Mouse (Mus musculus): ENCODE measurements around the gene Hmga2. TPM values are rescaled to one million over a fixed set of nuclear protein-coding genes. Genes with fewer than 3 reads are reported as not detected.
A peak's percentile ranks its signal among the peaks of the same experiment; 100 is the strongest.

The Hmga2 gene
- polyA plus RNA-seq, 1 experiment from 2014 or later = 88.7 TPM

- no peaks in the 10 kb centered on the region for H3K9me3 ChIP-seq
- no peak overlapping the region for H3K4me2 ChIP-seq (replicated peaks)
- no peak overlapping the region for H3K27ac ChIP-seq
- 55% methylated on average over 5 of the region's 5 CpGs for WGBS
- H3K4me3 ChIP-seq = no peak overlapping the region
- H3K36me3 ChIP-seq = peaks cover 79% of the 10 kb centered on the region
- peaks cover 24% of the 10 kb centered on the region for H3K4me1 ChIP-seq
- no peak overlapping the region for H3K9ac ChIP-seq
- no peaks in the 10 kb centered on the region for H3K27me3 ChIP-seq
- no peak for ATAC-seq (ENCODE audit: low FRiP score, low read depth)
These were observed 11.1 kb downstream of the Hmga2 start for GRCm38 (mm10) chr10:120465121-120465520.

- peaks cover 24% of the 10 kb centered on the region for H3K4me1 ChIP-seq
- no peak overlapping the region for H3K9ac ChIP-seq
- no peaks in the 10 kb centered on the region for H3K9me3 ChIP-seq
- 12% methylated on average over 5 of the region's 5 CpGs for WGBS
- 0 out of 2 replicates have a peak overlapping the region, but pooled peaks have one; percentile 22 for H3K27ac ChIP-seq
- no peaks in the 10 kb centered on the region for H3K27me3 ChIP-seq
- peaks cover 72% of the 10 kb centered on the region for H3K36me3 ChIP-seq
- H3K4me3 ChIP-seq = no peak overlapping the region
- no peak overlapping the region for H3K4me2 ChIP-seq (replicated peaks)
- no peak for ATAC-seq (ENCODE audit: low FRiP score, low read depth)
These were observed 14.5 kb downstream of the Hmga2 start for GRCm38 (mm10) chr10:120461769-120462168.

GRCm38 (mm10) chr10:120461301-120461700 lies 15.0 kb downstream of the Hmga2 start:
- Histone ChIP-seq H3K27ac (no peak overlapping the region), H3K4me2 (replicated peaks) (no peak overlapping the region)
- WGBS = 89% methylated on average over 5 of the region's 5 CpGs

GRCm38 (mm10) chr10:120458866-120459265 lies 17.4 kb downstream of the Hmga2 start:
- no peak for ATAC-seq (ENCODE audit: low FRiP score, low read depth)
- peaks cover 67% of the 10 kb centered on the region for H3K36me3 ChIP-seq
- 90% methylated on average over 8 of the region's 8 CpGs for WGBS
- H3K4me2 ChIP-seq (replicated peaks) = no peak overlapping the region
- no peak overlapping the region for H3K27ac ChIP-seq
- H3K4me1 ChIP-seq = peaks cover 10% of the 10 kb centered on the region
- H3K9me3 ChIP-seq = no peaks in the 10 kb centered on the region
- no peak overlapping the region for H3K9ac ChIP-seq
- H3K27me3 ChIP-seq = no peaks in the 10 kb centered on the region
- H3K4me3 ChIP-seq = no peak overlapping the region

More at GRCm38 (mm10) chr10:120461301-120461700, 15.0 kb downstream of the Hmga2 start:
- Histone ChIP-seq H3K4me3 (no peak overlapping the region), H3K9me3 (no peaks in the 10 kb centered on the region), H3K27me3 (no peaks in the 10 kb centered on the region), H3K4me1 (peaks cover 24% of the 10 kb centered on the region), H3K36me3 (peaks cover 68% of the 10 kb centered on the region), H3K9ac (no peak overlapping the region)
- ATAC-seq (ENCODE audit: low FRiP score, low read depth) = no peak

- Histone ChIP-seq H3K36me3 (peaks cover 43% of the 10 kb centered on the region), H3K27me3 (no peaks in the 10 kb centered on the region), H3K4me3 (no peak overlapping the region), H3K4me1 (peaks cover 24% of the 10 kb centered on the region), H3K9ac (no peak overlapping the region), H3K27ac (peak overlapping the region; percentile 23; the same call in 1 of the 2 replicates), H3K9me3 (no peaks in the 10 kb centered on the region), H3K4me2 (replicated peaks) (peak overlapping the region; percentile 19)
- ATAC-seq (ENCODE audit: low FRiP score, low read depth) = no peak
- 35% methylated on average over 19 of the region's 19 CpGs for WGBS
These were observed 26.5 kb downstream of the Hmga2 start for GRCm38 (mm10) chr10:120449661-120450284.

- no peak for ATAC-seq (ENCODE audit: low FRiP score, low read depth)
- Histone ChIP-seq H3K27ac (no peak overlapping the region), H3K9me3 (no peaks in the 10 kb centered on the region), H3K4me2 (replicated peaks) (no peak overlapping the region), H3K4me1 (peaks cover 41% of the 10 kb centered on the region), H3K36me3 (peaks cover 33% of the 10 kb centered on the region), H3K27me3 (no peaks in the 10 kb centered on the region), H3K4me3 (no peak overlapping the region), H3K9ac (no peak overlapping the region)
- 88% methylated on average over 6 of the region's 6 CpGs for WGBS
These were observed 29.5 kb downstream of the Hmga2 start for GRCm38 (mm10) chr10:120446799-120447198.

- Histone ChIP-seq H3K4me2 (replicated peaks) (no peak overlapping the region), H3K36me3 (peaks cover 33% of the 10 kb centered on the region), H3K4me1 (peaks cover 44% of the 10 kb centered on the region), H3K27ac (no peak overlapping the region), H3K9me3 (no peaks in the 10 kb centered on the region), H3K4me3 (no peak overlapping the region), H3K27me3 (no peaks in the 10 kb centered on the region), H3K9ac (no peak overlapping the region)
- ATAC-seq (ENCODE audit: low FRiP score, low read depth) = no peak
- WGBS = 83% methylated on average over 9 of the region's 9 CpGs
These were observed 30.1 kb downstream of the Hmga2 start for GRCm38 (mm10) chr10:120446206-120446605.

- H3K27me3 ChIP-seq = no peaks in the 10 kb centered on the region
- WGBS = 25% methylated on average over 9 of the region's 9 CpGs
- ATAC-seq (ENCODE audit: low FRiP score, low read depth) = no peak
- no peak overlapping the region for H3K9ac ChIP-seq
- H3K4me2 ChIP-seq (replicated peaks) = no peak overlapping the region
- H3K27ac ChIP-seq = peak overlapping the region; percentile 34; the same call in 1 of the 2 replicates
- no peak overlapping the region for H3K4me3 ChIP-seq
- no peaks in the 10 kb centered on the region for H3K9me3 ChIP-seq
- H3K4me1 ChIP-seq = peaks cover 39% of the 10 kb centered on the region
- peaks cover 36% of the 10 kb centered on the region for H3K36me3 ChIP-seq
These were observed 31.7 kb downstream of the Hmga2 start for GRCm38 (mm10) chr10:120444463-120445070.

GRCm38 (mm10) chr10:120443757-120444311 lies 32.4 kb downstream of the Hmga2 start:
- Histone ChIP-seq H3K27ac (peak overlapping the region; percentile 34; the same call in 1 of the 2 replicates), H3K4me3 (no peak overlapping the region), H3K36me3 (peaks cover 36% of the 10 kb centered on the region), H3K4me2 (replicated peaks) (no peak overlapping the region), H3K27me3 (no peaks in the 10 kb centered on the region), H3K4me1 (peaks cover 37% of the 10 kb centered on the region), H3K9me3 (no peaks in the 10 kb centered on the region), H3K9ac (no peak overlapping the region)
- ATAC-seq (ENCODE audit: low FRiP score, low read depth) = peak; percentile 72
- 33% methylated on average over 10 of the region's 10 CpGs for WGBS

GRCm38 (mm10) chr10:120441254-120441653 lies 35.0 kb downstream of the Hmga2 start:
- ATAC-seq (ENCODE audit: low FRiP score, low read depth) = no peak
- H3K9me3 ChIP-seq = no peaks in the 10 kb centered on the region
- WGBS = 53% methylated on average over 11 of the region's 11 CpGs
- no peaks in the 10 kb centered on the region for H3K27me3 ChIP-seq
- H3K27ac ChIP-seq = no peak overlapping the region
- H3K4me2 ChIP-seq (replicated peaks) = no peak overlapping the region
- no peak overlapping the region for H3K9ac ChIP-seq
- peaks cover 40% of the 10 kb centered on the region for H3K4me1 ChIP-seq
- peaks cover 55% of the 10 kb centered on the region for H3K36me3 ChIP-seq
- no peak overlapping the region for H3K4me3 ChIP-seq

GRCm38 (mm10) chr10:120434433-120434832 lies 41.8 kb downstream of the Hmga2 start:
- peaks cover 31% of the 10 kb centered on the region for H3K36me3 ChIP-seq
- 23% methylated on average over 7 of the region's 7 CpGs for WGBS
- H3K4me3 ChIP-seq = no peak overlapping the region
- H3K4me2 ChIP-seq (replicated peaks) = no peak overlapping the region
- H3K4me1 ChIP-seq = peaks cover 72% of the 10 kb centered on the region
- no peak overlapping the region for H3K27ac ChIP-seq
- H3K27me3 ChIP-seq = no peaks in the 10 kb centered on the region
- no peak for ATAC-seq (ENCODE audit: low FRiP score, low read depth)
- no peak overlapping the region for H3K9ac ChIP-seq
- no peaks in the 10 kb centered on the region for H3K9me3 ChIP-seq

- 13% methylated on average over 5 of the region's 5 CpGs for WGBS
- peak overlapping the region; percentile 1; the same call in 1 of the 2 replicates for H3K27ac ChIP-seq
- no peak overlapping the region for H3K9ac ChIP-seq
- H3K4me3 ChIP-seq = no peak overlapping the region
- ATAC-seq (ENCODE audit: low FRiP score, low read depth) = no peak
- no peak overlapping the region for H3K4me2 ChIP-seq (replicated peaks)
- no peaks in the 10 kb centered on the region for H3K27me3 ChIP-seq
- peaks cover 72% of the 10 kb centered on the region for H3K4me1 ChIP-seq
- H3K9me3 ChIP-seq = no peaks in the 10 kb centered on the region
- peaks cover 40% of the 10 kb centered on the region for H3K36me3 ChIP-seq
These were observed 42.8 kb downstream of the Hmga2 start for GRCm38 (mm10) chr10:120433463-120433815.

Data from limb, embryonic 13.5 days (tissue).